Mouse (Mus musculus): ENCODE data around the gene Nudc.
A peak's percentile ranks its signal among the peaks of the same experiment; 100 is the strongest.

Gene Nudc

GRCm38 (mm10) chr4:133491800-133492199 is 54.0 kb downstream of the Nudc start:
- DNase-seq (ENCODE audit: low spot score in 2 of 2) = peak in 1 of 2 experiments; percentile 56

GRCm38 (mm10) chr4:133489489-133490245 is 56.1 kb downstream of the Nudc start:
- DNase-seq (ENCODE audit: low spot score in 2 of 2) = no peak

GRCm38 (mm10) chr4:133488619-133489392 is 57.0 kb downstream of the Nudc start:
- DNase-seq (ENCODE audit: low spot score in 2 of 2) = no peak

- no peak for DNase-seq (ENCODE audit: low spot score in 2 of 2)
Measured at GRCm38 (mm10) chr4:133486673-133487357, 59.0 kb downstream of the Nudc start.

- DNase-seq (ENCODE audit: low spot score in 2 of 2) = no peak
Measured at GRCm38 (mm10) chr4:133485691-133486425, 59.9 kb downstream of the Nudc start.

GRCm38 (mm10) chr4:133484266-133485025 is 61.4 kb downstream of the Nudc start:
- peak; percentile 48 to 65 for DNase-seq (ENCODE audit: low spot score in 2 of 2)

Data from urinary bladder, postnatal 36 days (tissue).